Mouse (Mus musculus) adipocyte (in vitro differentiated cells): ENCODE results near the gene Ppp1r14d.

ENCODE experiments used
- DNase-seq: peaks from one replicate; pipeline ENCODE4 v3.0.0-alpha.2; 2016; ENCODE audit warnings: low spot score

The Ppp1r14d gene

DNA sequence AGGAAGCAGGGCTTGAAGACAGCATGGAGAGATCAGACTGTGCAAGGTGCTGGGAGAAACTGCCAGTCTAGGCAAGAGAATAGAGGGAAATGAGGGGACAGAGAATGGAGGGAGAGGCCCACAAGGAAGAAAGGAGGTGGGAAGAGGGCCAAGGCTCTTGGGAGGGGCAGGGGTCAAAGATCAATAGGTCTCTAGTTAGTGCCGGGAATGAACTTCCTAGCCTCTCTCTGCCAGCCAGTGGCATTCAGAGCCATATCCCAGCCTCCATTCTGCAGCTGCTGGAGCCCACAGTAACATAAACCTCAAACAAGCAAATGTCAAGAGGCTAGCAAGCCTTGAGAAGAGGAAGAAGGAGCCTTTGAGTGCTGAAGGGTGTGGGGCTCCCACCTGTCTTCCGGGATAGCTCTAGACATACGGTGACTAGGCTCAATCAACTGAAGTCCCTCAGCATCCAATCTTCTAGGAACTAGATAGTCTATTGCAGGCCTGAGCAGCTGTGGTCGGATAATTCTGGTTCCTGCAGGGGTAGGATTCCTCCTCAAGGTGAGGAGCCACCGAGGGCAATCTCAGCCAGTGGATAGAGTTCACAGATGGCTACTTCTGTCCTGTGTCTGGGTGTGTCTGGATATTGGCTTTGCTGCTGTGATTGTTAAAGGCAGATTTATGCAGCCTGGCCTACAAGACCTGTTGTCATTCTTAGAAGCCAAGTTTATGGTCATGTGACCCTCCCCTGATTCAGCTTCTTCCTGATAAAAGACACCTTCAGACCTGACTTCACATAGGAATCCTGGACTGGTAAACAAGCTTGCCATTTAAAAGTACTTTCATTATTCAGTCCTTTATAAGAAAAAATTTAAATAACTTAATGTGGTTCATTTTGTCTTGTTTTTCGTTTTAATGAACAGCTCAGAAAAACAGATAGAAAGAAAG is at the start of gene Ppp1r14d:
Gene Ppp1r14d, minus strand, starts transcription at position 132 of the 930 bp plus-strand sequence.
- no peak for DNase-seq

DNA sequence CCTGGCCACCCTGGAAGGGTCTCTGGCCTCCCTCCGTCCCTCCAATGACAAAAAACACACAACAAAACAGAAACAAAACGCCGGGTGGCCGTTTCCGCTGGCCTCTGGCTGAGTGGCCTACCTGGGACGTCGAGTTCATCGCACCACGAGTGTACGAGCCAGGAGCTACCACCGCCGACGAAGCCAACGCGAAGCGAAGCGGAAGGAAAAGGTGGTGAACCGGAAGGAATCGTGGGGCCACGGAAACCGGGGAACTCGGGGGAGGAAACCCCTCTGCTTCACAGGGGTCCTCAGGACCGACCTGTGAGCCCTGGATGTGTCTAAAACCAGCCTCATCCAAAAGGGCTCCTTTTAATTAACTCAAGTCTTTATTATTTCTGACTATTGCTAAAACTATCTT is 48.1 kb upstream of the Ppp1r14d start:
- DNase-seq, result no peak

DNA sequence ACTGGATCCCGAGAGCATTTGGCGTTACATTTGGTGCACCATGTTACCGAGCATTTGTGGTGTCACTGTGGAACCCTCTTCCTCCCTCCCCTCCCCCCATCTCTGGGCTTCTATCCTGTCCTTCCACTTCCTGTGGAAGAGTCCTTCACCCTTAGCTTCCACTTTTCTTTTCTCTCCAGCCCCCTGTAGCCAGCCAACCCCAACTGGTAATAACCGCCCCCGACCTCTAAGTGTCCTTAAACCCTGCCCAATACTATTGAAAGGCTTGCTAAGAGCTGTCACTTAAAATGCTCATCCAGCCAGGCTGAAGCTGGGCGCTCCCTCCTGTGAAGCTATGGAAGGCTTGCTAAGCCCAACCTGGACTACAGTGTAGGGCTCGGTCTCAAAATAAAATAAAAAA is 47.2 kb upstream of the Ppp1r14d start:
- no peak for DNase-seq

DNA sequence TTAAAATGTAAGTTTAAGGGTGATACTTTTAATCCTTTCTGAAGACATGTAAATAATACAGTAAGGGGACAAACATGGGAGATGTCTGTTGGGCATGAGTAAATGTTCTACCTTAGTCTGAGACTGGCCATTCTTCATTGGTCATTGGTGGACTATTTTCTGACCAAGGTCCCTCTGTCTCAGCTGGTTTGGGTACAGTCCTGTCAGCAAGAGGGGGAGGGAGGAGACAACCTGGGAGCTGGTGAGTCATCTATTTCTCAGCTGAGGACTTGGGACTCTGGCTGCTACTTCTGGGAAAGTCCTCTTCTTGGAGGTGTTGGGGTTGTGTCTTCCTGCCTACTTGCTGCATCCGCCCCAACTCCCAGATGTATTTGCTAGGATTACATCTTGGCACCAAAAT is 44.4 kb upstream of the Ppp1r14d start:
- no peak for DNase-seq

DNA sequence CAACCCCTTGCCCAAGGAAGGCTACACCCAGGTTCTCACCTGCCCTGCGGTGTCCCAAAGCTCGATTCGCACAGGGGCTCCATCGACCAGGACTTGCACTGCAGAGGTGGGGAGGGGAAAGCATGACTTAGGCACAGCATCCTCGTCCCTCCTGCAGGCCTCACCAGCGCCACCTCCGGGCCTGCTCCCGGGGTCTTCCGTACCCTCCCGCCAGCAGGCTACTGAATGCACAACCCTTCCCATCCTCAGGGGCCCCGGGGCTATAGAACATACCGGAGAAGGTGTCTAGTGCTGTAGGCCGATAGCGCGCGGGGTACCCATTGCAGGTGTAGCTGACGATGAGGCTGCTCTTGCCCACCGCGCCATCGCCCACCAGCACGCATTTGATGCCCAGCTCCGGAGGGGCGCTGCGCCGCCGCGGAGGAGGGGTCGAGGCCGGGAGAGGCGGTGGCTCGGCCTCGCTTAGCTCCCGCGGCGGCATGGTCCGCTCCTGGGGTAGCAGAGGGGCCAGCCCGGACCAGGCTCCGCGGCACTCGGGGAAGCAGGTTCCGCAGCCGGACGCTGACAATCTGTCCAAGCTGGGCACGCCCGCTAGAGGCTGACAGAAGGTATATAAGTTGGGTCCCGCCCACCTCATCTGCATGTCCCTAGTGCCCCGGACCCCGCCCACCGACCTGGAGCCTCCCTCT is 41.1 kb upstream of the Ppp1r14d start, which contains the start of gene Rhov:
Gene Rhov, minus strand, starts transcription at position 630 of the 689 bp plus-strand sequence.
- DNase-seq, result no peak

DNA sequence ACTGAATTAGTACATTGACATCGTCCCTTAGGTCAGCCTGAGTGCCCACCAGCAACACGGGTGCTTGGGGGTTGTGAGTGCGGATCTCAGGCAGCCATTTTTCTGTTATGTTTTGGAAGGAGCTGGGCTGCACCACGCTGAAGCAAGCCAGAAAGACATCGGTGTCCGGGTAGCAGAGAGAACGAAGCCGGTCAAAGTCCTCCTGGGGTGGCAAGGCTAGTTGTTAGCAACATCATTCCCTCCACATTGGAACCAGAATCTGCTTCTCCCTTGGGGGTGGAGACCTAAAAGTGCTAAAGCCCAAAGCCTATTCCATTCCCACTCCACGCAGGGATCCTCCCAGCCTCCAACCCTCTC is 40.6 kb upstream of the Ppp1r14d start:
- no peak for DNase-seq

DNA sequence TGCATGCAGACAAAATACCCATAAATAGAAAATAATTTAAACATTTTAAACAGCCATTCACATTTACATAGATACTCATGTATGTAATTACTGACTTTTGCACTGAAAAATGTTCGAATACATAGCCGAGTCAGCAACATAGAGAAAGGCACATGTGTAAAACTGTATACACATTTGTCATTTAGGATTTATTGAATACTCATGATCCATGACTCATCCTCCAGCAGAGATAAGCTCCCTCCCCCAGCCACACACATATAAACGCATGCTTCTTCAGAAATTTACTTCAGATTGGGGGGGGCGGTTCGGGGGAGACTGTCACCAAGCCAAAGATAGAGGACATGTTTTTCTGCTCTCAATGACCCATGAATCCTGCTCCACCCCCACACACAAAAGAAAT is 34.1 kb upstream of the Ppp1r14d start:
- no peak for DNase-seq

DNA sequence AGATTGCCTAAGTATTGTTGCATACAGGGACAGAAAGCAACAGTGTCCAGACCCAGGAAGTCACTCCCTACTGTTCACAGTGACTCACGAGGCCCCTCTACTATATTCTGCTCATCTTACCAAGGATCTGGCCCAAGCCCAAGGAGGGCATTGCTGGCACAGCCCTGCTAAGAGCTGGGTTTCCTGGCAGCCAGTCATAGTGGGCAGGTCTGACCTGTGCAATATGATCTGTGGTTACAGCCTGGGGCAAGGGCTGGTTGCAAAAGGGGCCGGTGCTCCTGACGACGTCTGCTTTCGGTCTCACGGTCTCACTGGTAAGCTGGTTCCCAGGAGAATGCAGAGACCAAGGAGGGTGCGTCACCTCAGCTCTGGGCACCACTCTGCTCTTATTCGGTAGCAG is 33.3 kb upstream of the Ppp1r14d start:
- DNase-seq, result peak; percentile 94

DNA sequence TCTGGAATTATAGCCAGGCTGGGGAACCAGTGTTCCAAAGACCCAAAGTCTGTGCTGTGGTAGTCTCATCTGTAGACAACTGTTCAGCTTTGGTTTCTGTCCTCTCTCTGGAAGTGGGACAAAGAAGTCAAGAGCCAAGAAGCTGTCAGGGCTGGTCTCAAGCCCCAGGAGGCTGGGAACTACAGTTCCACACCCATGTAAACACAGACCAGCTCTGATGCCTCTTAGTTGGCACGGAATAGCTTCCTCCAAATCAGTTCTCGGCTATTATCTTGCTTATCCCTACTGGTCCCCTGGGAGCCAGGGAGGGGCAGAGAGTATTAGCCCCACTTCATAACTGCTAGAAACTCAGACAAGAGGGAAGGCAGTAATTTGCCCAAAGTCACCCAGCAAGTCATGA is 31.6 kb upstream of the Ppp1r14d start:
- peak; percentile 87 for DNase-seq

DNA sequence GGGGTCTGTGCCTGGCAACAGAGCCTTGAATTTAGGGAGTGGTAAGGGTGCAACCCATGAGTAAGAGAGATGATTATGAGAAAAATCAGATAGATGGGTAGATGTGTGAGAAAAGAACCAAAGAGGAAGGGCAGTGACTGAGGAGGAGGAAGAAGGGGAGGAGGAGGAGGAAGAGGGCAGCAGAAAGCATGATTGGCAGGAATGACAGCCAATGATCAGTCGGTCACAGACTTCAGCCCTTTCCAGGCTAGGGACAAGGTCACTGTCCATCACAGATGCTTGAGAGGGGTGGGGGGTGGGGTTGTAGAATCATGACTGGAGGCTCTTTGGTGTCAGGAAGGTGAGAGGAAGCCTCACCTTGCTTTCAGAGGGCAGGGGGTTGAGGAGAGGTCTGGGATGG is 30.8 kb upstream of the Ppp1r14d start:
- DNase-seq, result no peak

DNA sequence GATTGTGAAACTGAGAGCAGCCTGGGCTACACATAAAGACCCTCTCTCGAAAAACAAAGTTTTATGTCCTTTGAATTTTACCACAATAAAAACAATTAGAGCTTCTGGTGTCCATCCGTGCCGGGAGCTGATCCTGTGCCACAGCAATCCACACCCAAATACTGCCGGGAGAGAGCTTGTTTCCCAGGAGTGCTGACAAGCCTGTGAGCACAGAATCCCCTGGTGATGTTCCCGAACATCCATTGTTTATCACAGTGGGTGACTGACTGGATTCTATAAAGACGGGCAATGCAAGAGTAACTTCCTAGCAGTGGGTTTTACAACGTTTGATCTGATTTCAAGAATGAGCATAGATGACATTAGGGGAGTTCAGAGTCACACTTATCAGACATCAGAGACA is 25.3 kb upstream of the Ppp1r14d start:
- no peak for DNase-seq

DNA sequence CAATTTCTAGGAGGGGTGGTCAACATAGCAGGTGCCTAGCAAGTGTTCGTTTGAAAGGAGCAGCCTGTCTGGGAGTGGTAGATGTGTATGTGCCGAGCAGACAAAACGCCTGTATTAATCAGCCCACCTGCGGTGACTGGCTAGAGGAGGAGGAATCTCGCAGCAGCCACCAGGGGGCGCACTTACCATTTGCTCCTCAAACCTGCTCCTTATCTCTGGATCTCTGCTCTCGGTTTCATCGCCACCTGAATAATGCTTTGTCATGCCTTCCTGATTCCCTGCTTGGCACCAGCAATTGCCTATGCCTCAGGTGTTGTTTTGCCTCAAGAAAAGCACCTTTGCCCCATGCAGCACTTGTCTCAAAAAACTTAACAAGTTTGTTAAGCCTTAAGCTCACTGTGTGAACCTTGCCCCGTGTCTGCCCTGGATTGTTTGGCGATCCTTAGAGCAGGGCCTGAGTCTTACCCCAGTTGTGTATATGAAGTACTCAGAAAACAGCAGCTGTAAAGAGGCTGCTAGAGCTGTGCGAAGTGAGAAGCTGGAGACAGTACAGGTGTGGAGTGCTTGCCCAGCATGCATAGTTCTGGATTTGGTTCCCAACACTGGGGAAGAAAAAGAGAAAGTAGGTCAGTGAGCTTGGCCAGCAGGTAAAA is 21.2 kb upstream of the Ppp1r14d start:
- peak; percentile 91 for DNase-seq

DNA sequence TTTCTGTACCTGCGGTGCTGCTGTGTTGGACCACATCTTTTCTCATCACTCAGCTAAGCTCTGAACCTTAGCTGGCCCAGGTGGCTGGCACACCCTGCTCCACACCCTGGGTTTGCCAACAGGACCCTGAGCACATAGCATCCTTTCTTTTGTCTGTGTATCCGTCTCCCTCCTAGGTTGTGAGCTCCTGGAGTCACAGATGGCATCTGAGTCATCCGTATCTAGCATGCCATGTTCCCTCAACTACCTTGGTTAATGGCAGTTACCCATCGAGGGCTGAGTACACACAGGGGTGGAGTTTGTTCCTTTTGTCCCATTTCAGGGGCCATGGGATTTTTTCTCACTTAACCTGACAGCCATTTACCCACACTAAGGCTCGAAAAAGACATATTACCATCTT is 20.7 kb upstream of the Ppp1r14d start:
- DNase-seq, result no peak

DNA sequence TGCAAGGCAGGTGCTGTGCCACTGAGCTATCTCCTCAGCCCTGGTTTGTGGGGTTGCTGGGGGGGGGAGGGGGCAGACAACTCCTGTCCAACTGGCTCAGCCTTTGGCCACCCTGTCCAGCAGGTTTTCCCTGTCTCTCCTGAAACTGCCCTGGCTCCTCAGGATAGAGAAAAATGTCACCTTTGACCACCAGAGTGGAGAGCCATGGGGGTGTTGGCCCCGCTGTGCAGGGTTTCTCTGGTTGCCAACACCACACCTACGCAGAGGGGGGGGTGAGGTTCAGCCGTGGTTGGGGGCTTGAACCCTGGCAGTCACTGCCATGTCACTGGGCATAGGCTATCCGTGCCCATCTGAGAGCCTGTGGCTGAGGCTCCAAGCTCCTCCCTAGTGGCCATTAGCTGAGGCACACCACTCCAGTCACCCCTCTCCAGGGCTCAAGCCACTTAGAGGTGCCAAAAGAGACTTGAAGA is 19.9 kb upstream of the Ppp1r14d start:
- DNase-seq, result no peak

DNA sequence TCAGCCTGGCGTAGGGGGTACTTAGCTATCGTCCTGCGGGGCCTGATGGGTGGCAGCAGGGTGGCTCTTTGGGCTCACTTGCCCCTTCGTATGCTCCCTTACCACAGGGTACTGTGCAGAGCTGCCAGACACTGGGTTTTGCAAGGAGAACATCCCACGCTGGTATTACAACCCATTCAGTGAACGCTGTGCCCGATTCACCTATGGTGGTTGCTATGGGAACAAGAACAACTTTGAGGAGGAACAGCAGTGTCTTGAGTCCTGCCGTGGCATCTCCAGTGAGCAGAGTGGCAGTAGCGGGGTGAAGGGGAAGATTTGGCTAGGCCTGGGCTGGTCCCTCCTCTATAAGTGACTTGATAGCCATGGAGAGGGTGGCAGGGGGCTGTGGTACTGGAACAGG is 18.2 kb upstream of the Ppp1r14d start:
- DNase-seq, result no peak

DNA sequence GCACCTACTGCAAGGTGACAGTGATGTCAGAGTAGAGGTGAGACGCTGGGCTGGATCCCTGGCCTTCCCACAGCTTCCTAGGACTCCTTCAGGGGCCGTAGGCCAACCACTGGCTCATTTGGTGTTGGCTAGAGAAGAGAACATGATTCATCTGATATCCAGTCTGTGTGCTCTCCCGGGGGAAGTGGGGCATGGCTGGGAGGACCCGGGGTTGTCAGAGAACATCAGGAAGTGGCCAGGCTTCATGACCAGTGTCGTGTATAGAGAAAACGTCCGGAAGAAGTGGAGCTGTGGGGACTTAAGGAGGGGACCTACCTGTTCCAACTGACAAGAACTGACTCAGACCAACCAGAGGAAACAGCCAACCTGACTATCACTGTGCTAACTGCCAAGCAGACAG is 15.5 kb upstream of the Ppp1r14d start:
- no peak for DNase-seq

DNA sequence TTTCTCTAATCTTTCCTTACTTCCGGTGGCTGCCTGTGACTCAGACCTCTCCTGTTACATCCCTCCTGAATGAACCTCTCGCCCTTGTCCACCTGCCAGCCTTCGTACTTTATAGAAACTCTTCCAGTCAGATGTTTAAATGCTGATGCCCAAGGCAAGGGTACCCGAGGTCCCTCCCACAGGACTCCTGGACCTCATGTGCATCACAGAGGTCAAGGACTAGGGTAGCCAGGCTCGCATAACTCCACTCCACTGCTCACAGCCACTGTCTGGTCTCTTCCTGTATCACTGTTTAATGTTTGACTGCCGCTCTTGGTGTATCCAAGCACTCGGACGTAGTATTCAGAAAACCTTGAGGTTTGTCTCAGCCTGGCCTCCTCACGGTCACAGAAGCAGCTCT is 12.8 kb upstream of the Ppp1r14d start:
- DNase-seq, result no peak

DNA sequence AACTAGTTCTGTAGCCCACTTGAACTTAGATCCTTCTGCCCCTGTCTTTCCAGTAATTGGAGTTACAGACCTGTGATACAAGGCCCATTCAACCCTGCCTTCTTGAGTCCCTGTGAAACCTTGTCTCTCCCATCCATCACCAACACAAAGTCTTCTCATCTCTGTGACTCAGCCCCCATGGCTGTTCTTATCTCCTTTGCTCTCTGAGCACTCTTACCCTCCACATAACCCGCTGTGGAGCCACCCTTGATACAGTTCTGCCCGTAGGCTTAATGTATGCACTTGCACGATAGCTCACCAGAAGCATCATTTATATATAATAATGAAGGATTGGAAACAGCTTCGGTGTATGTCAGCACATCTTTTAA is 11.1 kb upstream of the Ppp1r14d start:
- no peak for DNase-seq

DNA sequence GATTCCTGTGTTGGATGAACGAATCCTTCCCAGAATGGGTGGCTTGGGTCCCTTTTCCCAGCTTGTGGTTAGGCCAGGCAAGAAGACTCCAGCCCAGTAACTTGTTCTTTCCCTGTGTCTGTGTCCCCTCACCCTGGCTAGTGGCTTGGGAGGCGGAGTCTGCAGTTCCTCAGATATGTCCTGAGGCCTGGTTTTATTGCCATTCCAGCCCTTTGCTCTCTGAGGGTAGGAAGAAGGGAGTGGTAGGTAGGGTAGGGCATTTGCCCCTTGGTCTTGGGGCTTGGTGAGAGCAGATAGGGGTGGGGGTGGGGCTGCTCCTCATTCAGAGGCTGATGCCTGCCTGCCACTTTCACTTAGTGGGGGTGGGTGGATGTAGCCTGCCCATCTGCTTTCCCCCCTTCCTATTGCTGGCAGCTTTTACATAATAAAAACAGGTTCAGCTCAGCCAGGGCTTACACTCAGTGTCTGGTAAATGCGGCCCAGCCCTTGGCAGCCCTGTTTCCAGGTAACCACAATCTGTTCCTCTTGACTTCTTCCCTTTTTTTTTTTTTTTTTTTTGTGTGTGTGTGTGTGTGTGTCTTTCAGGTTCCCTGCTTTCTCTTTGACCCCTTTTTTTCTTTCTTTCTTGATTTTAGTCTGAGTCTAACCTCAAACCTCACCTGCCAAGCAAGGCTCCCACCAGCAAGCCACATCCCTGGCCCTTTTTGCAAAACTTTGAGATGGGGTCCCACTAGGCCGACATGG is 10.5 kb upstream of the Ppp1r14d start:
- no peak for DNase-seq

DNA sequence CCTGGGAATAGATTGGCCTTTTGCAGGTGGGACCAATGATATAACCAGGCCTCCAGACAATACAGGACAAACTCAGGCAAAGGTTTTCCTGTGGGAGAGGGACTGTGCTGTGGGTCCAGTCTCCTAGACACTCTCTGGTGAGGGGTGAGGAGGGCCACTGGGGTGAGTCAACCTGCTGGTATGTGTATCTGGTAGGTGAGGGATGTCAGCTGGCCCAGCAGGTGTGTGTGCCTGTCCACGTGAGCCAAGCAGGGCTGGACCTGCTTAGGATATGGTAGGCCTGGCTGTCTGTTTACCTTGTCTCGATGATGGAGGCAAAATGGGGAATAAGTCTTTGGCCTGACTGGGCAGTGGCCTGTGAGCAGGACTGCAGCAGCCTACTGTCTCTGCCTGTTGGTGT is 9.0 kb upstream of the Ppp1r14d start:
- no peak for DNase-seq

DNA sequence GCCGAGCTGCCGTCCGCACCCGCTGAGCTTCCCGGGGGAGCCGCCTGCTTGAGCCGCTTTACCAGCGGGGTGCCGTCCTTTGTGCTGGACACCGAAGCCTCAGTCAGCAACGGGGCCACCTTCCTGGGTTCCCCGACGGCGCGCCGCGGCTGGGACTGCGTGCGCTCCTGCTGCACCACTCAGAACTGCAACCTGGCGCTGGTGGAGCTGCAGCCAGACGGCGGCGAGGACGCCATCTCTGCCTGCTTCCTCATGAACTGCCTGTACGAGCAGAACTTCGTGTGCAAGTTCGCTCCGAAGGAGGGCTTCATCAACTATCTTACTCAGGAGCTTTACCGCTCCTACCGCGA is 8.1 kb upstream of the Ppp1r14d start:
- DNase-seq, result no peak

DNA sequence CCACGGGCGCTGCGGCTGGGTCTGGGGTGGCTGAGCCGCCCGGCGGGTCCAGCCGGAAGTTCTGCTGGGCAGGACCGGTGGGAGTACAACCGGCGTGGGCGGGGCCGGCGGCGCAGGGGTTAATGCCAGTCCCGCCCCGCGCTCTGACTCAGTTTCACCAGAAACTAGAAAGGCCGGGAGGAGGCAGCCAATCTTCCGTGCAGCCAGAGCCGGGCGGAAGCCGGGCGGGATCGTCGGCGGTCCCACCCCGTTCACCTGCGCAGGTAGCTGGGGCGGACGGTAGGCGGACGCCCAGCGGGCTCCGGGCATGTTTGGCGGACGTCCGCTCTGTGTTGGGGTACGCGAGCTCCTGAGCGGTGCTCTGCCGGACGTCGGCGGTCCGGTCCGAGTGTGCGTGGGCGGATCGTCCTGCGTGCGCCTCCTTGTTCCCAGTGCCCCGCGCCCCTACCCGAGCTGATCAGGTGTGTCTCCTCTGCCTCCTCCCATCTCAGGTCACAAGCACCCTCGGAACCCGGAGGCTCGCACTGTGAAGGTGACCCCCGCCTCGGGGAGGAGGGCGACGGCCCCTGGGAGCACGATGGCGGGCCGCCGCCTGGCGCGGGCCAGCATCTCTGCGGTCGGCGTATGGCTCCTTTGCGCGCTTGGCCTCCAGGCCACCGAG is 7.6 kb upstream of the Ppp1r14d start, which contains the start of gene Spint1:
Gene Spint1, plus strand, starts transcription at position 153 of the 661 bp plus-strand sequence.
- no peak for DNase-seq
